Mouse (Mus musculus) left cerebral cortex, postnatal 36 days (tissue): ENCODE results near the gene Zfp462. TPM values are rescaled to one million over a fixed set of nuclear protein-coding genes. Genes with fewer than 3 reads are reported as not detected.

Experiments
- DNase-seq, 2 experiments: peaks; one replicate each; pipeline ENCODE4 v3.0.0; 2021 to 2022; ENCODE audit warnings: low spot score in 2 of 2, mixed read lengths in 1 of 2
- intact Hi-C: fragments of 180-260 bp; cut with DNase I; formaldehyde crosslinking; loops from one replicate; pipeline ENCODE4 v1.15.1; 2025
- total RNA-seq, 2 experiments: library from RNA; stranded (reverse); gene quantifications; 2 replicates each; pipeline ENCODE4 v1.2.3; 2021

Zfp462 gene
- total RNA-seq, 2 experiments from 2014 or later: 37.7 to 71.3 TPM

- intact Hi-C loops: loop anchor here (5.0 to 10.0 kb wide), 4 partner anchors 58 to 1014 kb away; no protein-coding TSS in a partner anchor
- peak in 1 of 2 experiments; percentile 54 for DNase-seq
Measured at GRCm38 (mm10) chr4:54948616-54949560, 4.0 kb downstream of the Zfp462 start.

GRCm38 (mm10) chr4:54949561-54949940, 4.7 kb downstream of the Zfp462 start:
- intact Hi-C loops: loop anchor here (5.0 to 10.0 kb wide), 4 partner anchors 58 to 1015 kb away; no protein-coding TSS in a partner anchor
- DNase-seq: peak in 1 of 2 experiments; percentile 38

DNA sequence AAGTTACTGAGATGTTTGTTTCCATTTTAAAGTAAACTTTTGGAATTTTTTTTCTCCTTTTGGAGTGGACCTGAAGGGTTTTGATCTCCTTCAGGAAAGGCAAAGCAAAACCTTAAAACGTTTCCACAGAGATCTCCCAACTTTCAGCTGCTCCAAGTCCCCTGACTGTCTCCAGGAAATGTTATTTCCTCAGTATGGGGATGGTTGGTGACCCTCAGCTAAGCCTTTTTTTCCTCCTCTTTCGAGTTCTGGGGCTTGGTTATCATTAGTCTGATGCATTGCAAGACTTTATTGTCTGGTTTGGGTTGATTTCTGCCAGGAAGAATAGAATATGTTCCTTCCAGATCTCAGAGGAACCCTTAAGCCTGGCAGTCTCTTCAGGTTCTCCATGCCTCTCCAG, 5.3 kb downstream of the Zfp462 start:
- no peak for DNase-seq
- intact Hi-C loops: no loop called here

DNA sequence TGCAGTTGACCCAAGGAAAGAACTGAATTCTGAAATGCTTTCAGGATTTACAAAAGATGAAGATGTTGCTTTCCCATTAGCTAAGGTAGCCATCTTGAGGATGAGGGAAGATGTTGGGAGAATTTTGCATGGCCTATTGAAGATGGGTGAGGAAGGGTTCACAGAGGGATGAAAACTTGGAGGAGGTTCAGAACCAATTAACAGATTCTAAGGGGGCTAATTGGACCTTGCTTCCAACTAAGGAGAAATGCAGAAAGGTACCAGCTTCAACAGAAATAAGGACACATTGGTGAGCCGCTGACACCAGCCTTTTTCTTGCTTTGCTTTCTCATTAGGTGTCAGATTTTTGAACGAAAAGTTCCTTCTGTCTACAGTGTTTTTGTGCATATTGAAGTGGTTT, 6.0 kb downstream of the Zfp462 start:
- intact Hi-C loops: no loop called here
- DNase-seq: no peak

GRCm38 (mm10) chr4:54953657-54954395, 9.0 kb downstream of the Zfp462 start:
- DNase-seq: no peak
- intact Hi-C loops: no loop called here

GRCm38 (mm10) chr4:54954455-54954854, 9.6 kb downstream of the Zfp462 start:
- intact Hi-C loops: no loop called here

DNA sequence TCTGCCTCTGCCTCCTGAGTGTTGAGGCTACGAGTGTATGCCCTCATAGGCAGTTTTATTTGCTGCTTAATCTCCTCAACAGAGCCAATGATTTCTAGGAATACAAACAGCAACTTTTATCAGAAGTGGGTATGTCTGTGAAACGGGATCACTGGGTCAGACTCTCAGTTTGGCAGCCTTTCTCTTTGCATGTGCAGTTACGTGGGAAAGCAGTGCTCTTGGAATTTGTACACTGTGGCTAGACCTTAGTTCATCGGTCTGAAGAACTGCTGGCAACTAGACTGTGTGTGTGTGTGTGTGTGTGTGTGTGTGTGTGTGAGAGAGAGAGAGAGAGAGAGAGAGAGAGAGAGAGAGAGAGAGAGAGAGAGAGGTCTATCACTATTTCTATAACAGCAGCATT, 15.9 kb downstream of the Zfp462 start:
- intact Hi-C loops: no loop called here
- no peak for DNase-seq

More at GRCm38 (mm10) chr4:54954455-54954854, 9.6 kb downstream of the Zfp462 start:
- DNase-seq: no peak

- no peak for DNase-seq
- intact Hi-C loops: no loop called here
Measured at GRCm38 (mm10) chr4:54962141-54962540, 17.3 kb downstream of the Zfp462 start.

- no peak for DNase-seq
- intact Hi-C loops: no loop called here
Measured at GRCm38 (mm10) chr4:54963551-54963950, 18.7 kb downstream of the Zfp462 start.

DNA sequence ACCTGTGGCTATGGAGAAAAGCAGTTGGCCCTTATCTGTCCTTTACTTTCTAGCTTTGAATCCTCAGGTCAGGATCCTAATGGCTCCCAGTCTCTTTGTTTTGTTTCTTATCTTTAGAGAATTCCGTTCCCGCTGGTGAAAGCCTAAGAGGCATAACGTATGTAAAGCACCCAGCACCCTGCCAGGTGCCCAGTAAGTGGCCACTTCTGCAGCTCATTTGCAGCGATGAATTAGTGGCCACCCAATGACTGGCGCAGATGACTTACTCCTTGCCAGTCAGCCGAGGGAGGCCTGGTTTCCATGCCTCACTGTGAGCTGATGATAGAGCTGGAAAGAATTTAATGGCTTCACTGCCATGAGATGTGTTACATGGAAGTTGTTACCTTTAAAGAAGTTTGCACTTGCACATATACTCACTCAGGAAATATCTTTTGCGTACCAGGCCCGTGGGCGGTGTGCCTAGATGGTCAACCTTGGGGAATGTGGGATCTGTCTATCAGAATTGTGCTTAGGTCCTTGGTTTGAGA, 20.4 kb downstream of the Zfp462 start:
- intact Hi-C loops: no loop called here
- DNase-seq: no peak

- intact Hi-C loops: no loop called here
- DNase-seq: peak; percentile 72 to 76
Measured at GRCm38 (mm10) chr4:54966161-54966806, 21.4 kb downstream of the Zfp462 start.

- intact Hi-C loops: no loop called here
- no peak for DNase-seq
Measured at GRCm38 (mm10) chr4:54967166-54967565, 22.3 kb downstream of the Zfp462 start.

GRCm38 (mm10) chr4:54967721-54968120, 22.9 kb downstream of the Zfp462 start:
- no peak for DNase-seq
- intact Hi-C loops: no loop called here

DNA sequence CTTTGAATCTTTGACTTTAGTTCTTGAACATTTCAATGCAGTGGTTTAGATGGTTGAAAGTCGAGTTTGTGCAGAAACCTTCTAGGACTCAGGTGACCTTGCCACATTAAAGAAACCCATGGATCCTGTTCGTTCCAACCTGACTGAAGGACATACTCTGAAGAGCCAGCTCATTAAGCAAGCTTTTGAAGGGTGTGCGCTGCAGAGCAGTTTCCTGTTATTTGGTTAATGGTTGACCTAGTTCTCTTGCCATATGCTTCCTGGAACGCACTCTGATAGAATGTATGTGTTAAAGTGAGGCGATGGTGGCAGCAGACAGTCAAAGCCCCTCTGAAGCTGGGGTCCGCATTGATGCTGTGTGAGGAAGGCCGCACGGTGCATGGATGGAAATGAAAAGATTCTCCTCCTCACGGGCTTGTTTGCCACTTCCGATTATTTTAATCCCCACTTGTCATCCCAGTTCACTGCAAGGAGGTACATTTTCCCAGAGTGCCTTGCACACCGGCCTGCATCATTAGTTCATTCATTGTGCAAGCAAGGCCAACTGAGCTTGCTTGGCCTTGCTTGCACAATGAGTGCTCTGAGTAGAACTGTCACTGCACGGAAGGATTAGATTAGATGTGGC, 24.9 kb downstream of the Zfp462 start:
- intact Hi-C loops: no loop called here
- DNase-seq: no peak

- no peak for DNase-seq
- intact Hi-C loops: no loop called here
Measured at GRCm38 (mm10) chr4:54971386-54971785, 26.5 kb downstream of the Zfp462 start.

DNA sequence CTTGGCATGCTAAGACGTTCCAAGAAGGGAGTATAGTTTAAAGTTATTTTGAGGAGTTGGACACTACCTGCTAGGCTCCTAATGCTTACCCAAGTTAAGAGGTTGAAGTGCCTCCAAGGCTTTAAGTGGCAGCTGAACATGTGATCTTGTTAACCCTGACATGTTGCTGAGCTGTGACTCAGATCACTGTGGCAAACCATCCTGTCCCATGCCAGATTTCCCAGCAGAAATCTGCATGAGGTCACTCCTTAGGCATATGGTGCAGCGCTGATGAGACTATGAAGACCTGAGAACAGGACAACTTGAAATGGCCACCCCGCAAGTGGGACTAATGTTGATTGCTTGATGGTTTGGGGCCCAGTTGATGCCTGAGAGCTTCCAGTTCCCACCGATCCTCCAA, 27.2 kb downstream of the Zfp462 start:
- intact Hi-C loops: no loop called here
- DNase-seq: no peak

DNA sequence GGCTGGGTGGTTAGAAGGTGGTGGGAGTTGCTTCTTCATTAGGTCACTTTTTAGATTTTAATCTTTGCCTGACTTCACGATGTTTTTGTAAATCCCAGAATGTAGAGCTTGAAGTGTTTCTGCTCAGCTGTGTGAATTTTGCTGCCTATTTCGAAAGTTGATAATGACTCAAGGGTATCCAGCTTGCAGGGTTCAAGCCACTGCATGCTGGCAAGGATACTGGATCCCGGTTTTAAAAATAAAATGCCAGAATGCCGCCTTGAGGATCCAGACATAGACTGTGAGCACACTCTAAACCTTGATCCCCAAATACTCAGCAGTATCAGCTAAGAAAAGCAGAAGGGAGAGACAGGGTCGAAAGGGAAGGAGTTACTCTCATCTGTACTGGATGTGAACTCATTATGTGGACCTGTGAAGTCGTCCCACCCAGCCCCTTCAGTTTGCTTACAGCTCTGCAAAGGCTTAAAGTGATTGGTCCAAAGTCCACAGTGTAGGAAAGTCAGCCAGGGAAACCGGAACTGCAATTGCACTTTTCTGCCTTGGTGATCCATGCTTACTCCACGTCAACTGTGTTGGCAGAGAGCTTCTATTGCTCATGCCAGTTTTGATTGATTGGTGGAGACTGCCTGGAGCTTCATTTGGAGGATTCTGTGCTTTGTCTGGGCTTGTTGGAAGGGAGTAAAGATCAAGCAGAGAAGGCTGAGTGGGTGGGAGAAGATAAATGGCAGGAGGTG, 28.1 kb downstream of the Zfp462 start:
- intact Hi-C loops: no loop called here
- DNase-seq: no peak

GRCm38 (mm10) chr4:54979771-54980472, 35.1 kb downstream of the Zfp462 start:
- no peak for DNase-seq
- intact Hi-C loops: no loop called here
